Mouse (Mus musculus): ENCODE measurements around the gene Olfr1369-ps1. TPM values are rescaled to one million over a fixed set of nuclear protein-coding genes. Genes with fewer than 3 reads are reported as not detected.

The Olfr1369-ps1 gene
- total RNA-seq, 2 experiments from 2014 or later, result not detected

GRCm38 (mm10) chr13:21167910-21168300 lies 56.6 kb downstream of the Olfr1369-ps1 start:
- no peak for ATAC-seq (replicated peaks; ENCODE audit: low FRiP score, low TSS enrichment, poor library complexity, severe bottlenecking)

DNA sequence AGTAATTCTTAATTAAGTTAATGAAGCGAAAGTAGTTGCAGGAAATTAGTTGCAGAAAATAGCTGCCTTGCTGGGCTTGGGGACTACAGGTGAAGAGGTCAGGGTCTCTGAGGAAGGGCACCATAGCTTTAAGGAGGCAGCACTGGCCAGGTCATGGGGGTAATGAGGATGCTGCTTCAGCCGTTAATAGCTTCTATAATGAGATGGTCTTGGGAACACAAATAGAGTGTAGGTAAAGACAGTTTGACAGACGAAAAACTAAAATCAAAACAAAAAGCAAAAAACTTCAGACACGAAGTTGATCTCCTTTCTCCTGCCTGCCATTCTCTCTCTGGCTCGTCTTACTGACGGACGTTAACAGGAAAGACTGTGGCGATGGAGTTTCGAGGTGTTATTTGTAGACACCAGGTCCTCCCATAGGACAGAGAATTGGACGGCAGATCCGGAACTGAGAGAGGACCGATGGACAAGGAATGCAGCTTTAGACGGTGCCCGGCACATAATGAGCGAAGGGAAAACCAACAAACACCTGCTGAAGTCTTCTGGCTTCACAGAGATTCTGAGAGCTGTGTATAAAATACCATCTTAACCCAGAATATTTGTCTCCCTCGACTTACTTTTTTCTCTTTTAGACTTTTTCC lies 57.2 kb downstream of the Olfr1369-ps1 start:
- no peak for ATAC-seq (replicated peaks; ENCODE audit: low FRiP score, low TSS enrichment, poor library complexity, severe bottlenecking)

Other genes with a start within 250 kb of the Olfr1369-ps1 start
- gene Olfr1370, start 36.5 kb upstream of the Olfr1369-ps1 start, total RNA-seq (2014; fragmentation: Nextera tagmentation), result not detected in 2 replicates
- not detected in 2 replicates for gene Olfr1370, start 36.5 kb upstream of the Olfr1369-ps1 start, total RNA-seq (2017)
- gene Olfr263, start 18.2 kb downstream of the Olfr1369-ps1 start, total RNA-seq (2014; fragmentation: Nextera tagmentation), result not detected in 2 replicates
- not detected in 2 replicates for gene Olfr263, start 18.2 kb downstream of the Olfr1369-ps1 start, total RNA-seq (2017)
- not detected in 2 replicates for gene Olfr1368, start 34.4 kb downstream of the Olfr1369-ps1 start, total RNA-seq (2014; fragmentation: Nextera tagmentation)
- gene Olfr1368, start 34.4 kb downstream of the Olfr1369-ps1 start, total RNA-seq (2017), result not detected in 2 replicates
- gene Trim27, start 68.0 kb downstream of the Olfr1369-ps1 start, total RNA-seq (2014; fragmentation: Nextera tagmentation), result 97.9 and 102 TPM in 2 replicates
- 159 and 225 TPM in 2 replicates for gene Trim27, start 68.0 kb downstream of the Olfr1369-ps1 start, total RNA-seq (2017)
- not detected in 2 replicates for gene Gpx5, start 181.2 kb downstream of the Olfr1369-ps1 start, total RNA-seq (2014; fragmentation: Nextera tagmentation)
- gene Gpx5, start 181.2 kb downstream of the Olfr1369-ps1 start, total RNA-seq (2017), result not detected in 2 replicates
- gene Gpx6, start 200.6 kb downstream of the Olfr1369-ps1 start, total RNA-seq (2014; fragmentation: Nextera tagmentation), result not detected in 2 replicates
- not detected in 2 replicates for gene Gpx6, start 200.6 kb downstream of the Olfr1369-ps1 start, total RNA-seq (2017)
- not detected in 2 replicates for gene Olfr1367, start 235.4 kb downstream of the Olfr1369-ps1 start, total RNA-seq (2014; fragmentation: Nextera tagmentation)
- not detected in 2 replicates for gene Olfr1367, start 235.4 kb downstream of the Olfr1369-ps1 start, total RNA-seq (2017)

Measured in megakaryocyte-erythroid progenitor cell, adult 5-6 weeks (primary cell).